Mouse (Mus musculus) CH12.LX (cell line): ENCODE measurements around the gene Dnah5. TPM values are rescaled to one million over a fixed set of nuclear protein-coding genes. Genes with fewer than 3 reads are reported as not detected.

Experiments
- DNase-seq: peaks from one replicate; pipeline ENCODE4 v3.0.0-alpha.2; 2013; ENCODE audit errors: extremely low read depth
- H3K27ac ChIP-seq: 2 replicates; pipeline ENCODE4 v1.5.1; 2012; ENCODE audit warnings: low read depth, mild to moderate bottlenecking, control low read depth, moderate library complexity; ENCODE audit not compliant: insufficient read depth
- H3K27me3 ChIP-seq: replicated peaks from 2 replicates; pipeline ENCODE3; 2012; ENCODE audit warnings: inconsistent platforms
- H3K36me3 ChIP-seq, 2 experiments: replicated peaks in 1 of 2; 2 replicates each; pipeline versions ENCODE3 to v1.6.1; 2012; ENCODE audit warnings: inconsistent platforms in 1 of 2, low read length in 1 of 2, mild to moderate bottlenecking in 1 of 2, mixed read lengths in 1 of 2, moderate library complexity in 1 of 2; ENCODE audit not compliant: control insufficient read depth in 1 of 2, insufficient read depth in 1 of 2
- H3K4me1 ChIP-seq, 2 experiments: 2 replicates each; pipeline ENCODE4 v1.6.1; 2012; ENCODE audit warnings: inconsistent platforms in 1 of 2, moderate library complexity in 1 of 2; ENCODE audit not compliant: insufficient read depth in 2 of 2, control insufficient read depth in 1 of 2
- H3K4me2 ChIP-seq: 2 replicates; pipeline ENCODE4 v1.6.1; 2012; ENCODE audit warnings: low read depth, mild to moderate bottlenecking, control low read depth; ENCODE audit not compliant: poor library complexity, insufficient read depth, severe bottlenecking
- H3K4me3 ChIP-seq, 3 experiments: fragments of 150-350 bp in 1 of 3; sonication (generic) in 1 of 3; replicated peaks in 1 of 3; 2 replicates each; pipeline versions ENCODE3 to v1.5.1; 2011 to 2012; ENCODE audit warnings: low read depth in 2 of 3, low read length in 2 of 3, mild to moderate bottlenecking in 2 of 3, moderate library complexity in 2 of 3, control low read depth in 1 of 3, improper control_type of control experiment in 1 of 3, inconsistent platforms in 1 of 3, mixed read lengths in 1 of 3; ENCODE audit not compliant: poor library complexity in 1 of 3
- H3K79me2 ChIP-seq: replicated peaks from 2 replicates; pipeline ENCODE4 v1.6.1; 2012; ENCODE audit warnings: mild to moderate bottlenecking, moderate library complexity; ENCODE audit not compliant: control insufficient read depth, poor library complexity, insufficient read depth, severe bottlenecking; ENCODE audit errors: extremely low read depth
- H3K9ac ChIP-seq: 2 replicates; pipeline ENCODE4 v1.6.1; 2012; ENCODE audit warnings: low read depth, mild to moderate bottlenecking, control low read depth, moderate library complexity; ENCODE audit not compliant: insufficient read depth
- H3K9me3 ChIP-seq: replicated peaks from 2 replicates; pipeline ENCODE3; 2012; ENCODE audit warnings: low read length, inconsistent platforms, mixed read lengths
- BHLHE40 ChIP-seq: IDR thresholded peaks from 2 replicates; pipeline ENCODE4 v1.6.1; 2011; ENCODE audit warnings: mild to moderate bottlenecking, low read depth, low read length, improper control_type of control experiment
- CHD1 ChIP-seq: IDR thresholded peaks from 2 replicates; pipeline ENCODE4 v1.6.1; 2012; ENCODE audit warnings: low read depth, low read length, improper control_type of control experiment, inconsistent platforms
- CHD2 ChIP-seq: IDR thresholded peaks from 2 replicates; pipeline ENCODE4 v1.6.1; 2011; ENCODE audit warnings: low read length, improper control_type of control experiment
- CTCF ChIP-seq, 2 experiments: IDR thresholded peaks in 1 of 2; conservative IDR thresholded peaks in 1 of 2; 2 replicates each; pipeline ENCODE4 v1.5.1; 2011 to 2012; ENCODE audit warnings: low read depth in 2 of 2, low read length in 2 of 2, improper control_type of control experiment in 1 of 2, inconsistent platforms in 1 of 2, mild to moderate bottlenecking in 1 of 2, moderate library complexity in 1 of 2
- E2F4 ChIP-seq: IDR thresholded peaks from 2 replicates; pipeline ENCODE4 v1.6.1; 2011; ENCODE audit warnings: low read depth, low read length, improper control_type of control experiment; ENCODE audit not compliant: insufficient replicate concordance
- ELF1 ChIP-seq: IDR thresholded peaks from 2 replicates; pipeline ENCODE4 v1.6.1; 2014; ENCODE audit warnings: low read depth, mild to moderate bottlenecking, inconsistent platforms, low read length, improper control_type of control experiment
- EP300 ChIP-seq: IDR thresholded peaks from 2 replicates; pipeline ENCODE4 v1.6.1; 2011; ENCODE audit warnings: low read length, improper control_type of control experiment
- HCFC1 ChIP-seq: IDR thresholded peaks from 2 replicates; pipeline ENCODE4 v1.6.1; 2012; ENCODE audit warnings: low read depth, mild to moderate bottlenecking, inconsistent platforms, low read length, improper control_type of control experiment
- IRF4 ChIP-seq: IDR thresholded peaks from 2 replicates; pipeline ENCODE4 v1.6.1; 2014; ENCODE audit warnings: low read depth, mild to moderate bottlenecking, inconsistent platforms, low read length, improper control_type of control experiment
- JUN ChIP-seq: IDR thresholded peaks from 2 replicates; pipeline ENCODE4 v1.6.1; 2011; ENCODE audit warnings: low read depth, mild to moderate bottlenecking, low read length, improper control_type of control experiment, moderate library complexity; ENCODE audit not compliant: insufficient read depth
- JUND ChIP-seq: conservative IDR thresholded peaks from 2 replicates; pipeline ENCODE4 v1.6.1; 2011; ENCODE audit warnings: low read depth, low read length, improper control_type of control experiment
- KAT2A ChIP-seq: IDR thresholded peaks from 2 replicates; pipeline ENCODE4 v1.6.1; 2012; ENCODE audit warnings: low read length, improper control_type of control experiment, inconsistent platforms; ENCODE audit not compliant: insufficient replicate concordance
- MAFK ChIP-seq: IDR thresholded peaks from 2 replicates; pipeline ENCODE4 v1.6.1; 2011; ENCODE audit warnings: low read length, improper control_type of control experiment; ENCODE audit not compliant: insufficient replicate concordance
- MAX ChIP-seq: IDR thresholded peaks from 2 replicates; pipeline ENCODE4 v1.6.1; 2011; ENCODE audit warnings: low read length, improper control_type of control experiment
- MEF2A ChIP-seq: IDR thresholded peaks from 2 replicates; pipeline ENCODE4 v1.6.1; 2014; ENCODE audit warnings: low read depth, mild to moderate bottlenecking, inconsistent platforms, low read length, improper control_type of control experiment, borderline replicate concordance
- MXI1 ChIP-seq: IDR thresholded peaks from 2 replicates; pipeline ENCODE4 v1.6.1; 2011; ENCODE audit warnings: mild to moderate bottlenecking, low read depth, low read length, improper control_type of control experiment
- MYC ChIP-seq: IDR thresholded peaks from 2 replicates; pipeline ENCODE4 v1.6.1; 2011; ENCODE audit warnings: low read depth, mild to moderate bottlenecking, improper control_type of control experiment, low read length
- NELFE ChIP-seq: IDR thresholded peaks from 2 replicates; pipeline ENCODE4 v1.6.1; 2011; ENCODE audit warnings: low read depth, low read length, improper control_type of control experiment
- PAX5 ChIP-seq: IDR thresholded peaks from 2 replicates; pipeline ENCODE4 v1.6.1; 2012; ENCODE audit warnings: low read length, inconsistent platforms, mixed read lengths
- POLR2A ChIP-seq: IDR thresholded peaks from 2 replicates; pipeline ENCODE4 v1.6.1; 2011; ENCODE audit warnings: low read depth, mild to moderate bottlenecking, improper control_type of control experiment, low read length
- POLR2AphosphoS2 ChIP-seq: IDR thresholded peaks from 2 replicates; pipeline ENCODE4 v1.6.1; 2011; ENCODE audit warnings: low read depth, low read length, improper control_type of control experiment
- RAD21 ChIP-seq: IDR thresholded peaks from 2 replicates; pipeline ENCODE4 v1.6.1; 2011; ENCODE audit warnings: low read depth, mild to moderate bottlenecking, low read length, improper control_type of control experiment, moderate library complexity
- RCOR1 ChIP-seq: conservative IDR thresholded peaks from 2 replicates; pipeline ENCODE4 v1.6.1; 2012; ENCODE audit warnings: low read depth, mild to moderate bottlenecking, inconsistent platforms, low read length, improper control_type of control experiment
- SIN3A ChIP-seq: IDR thresholded peaks from 2 replicates; pipeline ENCODE4 v1.6.1; 2012; ENCODE audit warnings: low read length, improper control_type of control experiment, inconsistent platforms
- SMC3 ChIP-seq: IDR thresholded peaks from 2 replicates; pipeline ENCODE4 v1.6.1; 2011; ENCODE audit warnings: low read depth, low read length, improper control_type of control experiment
- TCF12 ChIP-seq: IDR thresholded peaks from 2 replicates; pipeline ENCODE4 v1.6.1; 2014; ENCODE audit warnings: low read depth, mild to moderate bottlenecking, inconsistent platforms, low read length, improper control_type of control experiment
- UBTF ChIP-seq: IDR thresholded peaks from 2 replicates; pipeline ENCODE4 v1.6.1; 2012; ENCODE audit warnings: low read depth, mild to moderate bottlenecking, inconsistent platforms, low read length, improper control_type of control experiment, moderate library complexity
- USF1 ChIP-seq: IDR thresholded peaks from 2 replicates; pipeline ENCODE4 v1.6.1; 2014; ENCODE audit warnings: low read depth, mild to moderate bottlenecking, inconsistent platforms, low read length, improper control_type of control experiment
- USF2 ChIP-seq: conservative IDR thresholded peaks from 2 replicates; pipeline ENCODE4 v1.6.1; 2011; ENCODE audit warnings: low read depth, low read length, improper control_type of control experiment
- ZC3H11A ChIP-seq: IDR thresholded peaks from 2 replicates; pipeline ENCODE4 v1.6.1; 2012; ENCODE audit warnings: low read depth, mild to moderate bottlenecking, inconsistent platforms, low read length, improper control_type of control experiment
- ZMIZ1 ChIP-seq: IDR thresholded peaks from 2 replicates; pipeline ENCODE4 v1.6.1; 2012; ENCODE audit warnings: low read depth, mild to moderate bottlenecking, inconsistent platforms, low read length, improper control_type of control experiment
- ZNF384 ChIP-seq: IDR thresholded peaks from 2 replicates; pipeline ENCODE4 v1.6.1; 2012; ENCODE audit warnings: low read depth, low read length, improper control_type of control experiment, inconsistent platforms
- dilution Hi-C: fragments of 300-500 bp; cut with MboI; formaldehyde crosslinking; loops from 2 replicates; pipeline ENCODE4 v1.14.3; 2020; ENCODE audit warnings: low sequenced_read_pairs; ENCODE audit not compliant: extremely low pct_unique_long_range_greater_than_20kb, extremely low pct_ligation_motif_present
- in situ Hi-C: fragments of 300-500 bp; cut with MboI; formaldehyde crosslinking; loops from 3 replicates; pipeline ENCODE4 v1.14.3; 2019; ENCODE audit warnings: low sequenced_read_pairs, low pct_ligation_motif_present, low pct_unique_long_range_greater_than_20kb, mixed read lengths
- polyA plus RNA-seq: library from polyadenylated mRNA; unstranded; fragments of >175 nt; gene quantifications from 2 replicates; pipeline ENCODE4 v1.2.1, GENCODE M21; 2012; ENCODE audit warnings: low read depth; ENCODE audit not compliant: insufficient read length
- total RNA-seq, 2 experiments: library from RNA; depleted of rRNA; stranded (reverse); fragments of 300-350 nt in 1 of 2; fragments of >200 nt in 1 of 2; gene quantifications; 2 replicates each; pipeline ENCODE4 v1.2.3; 2012 to 2014

The Dnah5 gene
- total and polyA plus RNA-seq, 3 experiments, result under 0.01 to 0.01 TPM; not detected in 1

- no peak for DNase-seq
- Histone ChIP-seq H3K4me1 (peaks cover 0 to 7% of the 10 kb centered on the region in 2 experiments; a peak in 2 of 4 replicates), H3K4me3 (no peak overlapping the region)
Measured at GRCm38 (mm10) chr15:28179556-28179955, 24.0 kb upstream of the Dnah5 start.

DNA sequence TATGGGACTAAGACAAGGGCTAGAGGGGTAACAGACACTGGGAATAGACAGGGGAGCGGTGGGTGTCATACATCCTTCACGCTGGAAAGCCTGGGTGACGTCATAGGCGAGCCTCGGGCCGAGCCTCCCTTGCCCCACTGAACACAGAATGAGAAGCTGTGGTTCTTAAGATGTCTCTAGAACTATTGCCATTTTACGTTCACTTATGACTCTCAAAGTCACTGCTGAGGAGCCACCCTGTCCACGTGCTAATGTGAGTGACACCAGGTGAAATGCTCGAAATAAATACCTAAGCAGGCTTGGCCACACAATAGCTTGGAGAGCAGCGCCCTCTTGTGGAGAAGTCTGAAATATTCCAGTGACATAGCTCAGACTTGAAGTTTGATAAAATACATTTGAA, 21.7 kb upstream of the Dnah5 start:
- Histone ChIP-seq H3K4me1 (peaks cover 0 to 7% of the 10 kb centered on the region in 2 experiments; a peak in 2 of 4 replicates), H3K36me3 (no peaks in the 10 kb centered on the region), H3K79me2 (no peaks in the 10 kb centered on the region), H3K27me3 (peaks cover 20% of the 10 kb centered on the region), H3K4me2 (no peak overlapping the region), H3K9me3 (peaks cover 5% of the 10 kb centered on the region), H3K27ac (no peak overlapping the region), H3K4me3 (no peak overlapping the region), H3K9ac (no peak overlapping the region)
- in situ Hi-C loops (loop anchor here (5.0 kb wide), 1 partner anchor 260 kb away; no protein-coding TSS in a partner anchor), dilution Hi-C loops (no loop called here)
- DNase-seq, result peak; percentile 80
- TF ChIP-seq POLR2A (no peak), CHD1 (no peak), SIN3A (no peak), ZMIZ1 (no peak), E2F4 (no peak), NELFE (0 out of 2 replicates have a peak, but pooled peaks have one; percentile 29), PAX5 (no peak), MYC (peak; percentile 68), EP300 (no peak), CHD2 (no peak), JUND (peak; percentile 44; the same call in 1 of the 2 replicates), BHLHE40 (peak; percentile 43; the same call in 1 of the 2 replicates), ZNF384 (peak; percentile 62), RAD21 (peak; percentile 94), HCFC1 (no peak), ZC3H11A (peak; percentile 76), CTCF (conservative IDR thresholded peaks at IDR 0.05 in 1 of 2, IDR thresholded peaks at IDR 0.05 in 1 of 2; ENCODE audit: low read depth in 2 of 2, low read length in 2 of 2) (peak; percentile 65 to 85), IRF4 (no peak), JUN (no peak), MEF2A (no peak), SMC3 (peak; percentile 93), POLR2AphosphoS2 (no peak), RCOR1 (0 out of 2 replicates have a peak, but pooled peaks have one; percentile 31), KAT2A (no peak), MAFK (no peak), USF2 (no peak), TCF12 (no peak), USF1 (no peak), MAX (peak; percentile 79), ELF1 (no peak), MXI1 (0 out of 2 replicates have a peak, but pooled peaks have one; percentile 41)

More at GRCm38 (mm10) chr15:28179556-28179955, 24.0 kb upstream of the Dnah5 start:
- Histone ChIP-seq H3K27me3 (peaks cover 7% of the 10 kb centered on the region), H3K9me3 (peaks cover 5% of the 10 kb centered on the region), H3K27ac (no peak overlapping the region), H3K79me2 (no peaks in the 10 kb centered on the region), H3K4me2 (no peak overlapping the region), H3K36me3 (no peaks in the 10 kb centered on the region), H3K9ac (no peak overlapping the region)
- TF ChIP-seq MAX, result no peak
- no peak for TF ChIP-seq CHD1
- no peak for TF ChIP-seq HCFC1
- TF ChIP-seq ELF1, result no peak
- no peak for TF ChIP-seq JUN
- no peak for TF ChIP-seq BHLHE40
- TF ChIP-seq NELFE, result no peak
- TF ChIP-seq UBTF, result no peak
- TF ChIP-seq CHD2, result no peak
- in situ Hi-C loops (no loop called here), dilution Hi-C loops (no loop called here)
